Mouse (Mus musculus): ENCODE measurements around the gene Hspa5.
"Not testable (repeated sequence)": the region's sequence is repeated elsewhere in the genome, so short reads cannot be mapped to it uniquely, and the experiment has no call there.

DNA sequence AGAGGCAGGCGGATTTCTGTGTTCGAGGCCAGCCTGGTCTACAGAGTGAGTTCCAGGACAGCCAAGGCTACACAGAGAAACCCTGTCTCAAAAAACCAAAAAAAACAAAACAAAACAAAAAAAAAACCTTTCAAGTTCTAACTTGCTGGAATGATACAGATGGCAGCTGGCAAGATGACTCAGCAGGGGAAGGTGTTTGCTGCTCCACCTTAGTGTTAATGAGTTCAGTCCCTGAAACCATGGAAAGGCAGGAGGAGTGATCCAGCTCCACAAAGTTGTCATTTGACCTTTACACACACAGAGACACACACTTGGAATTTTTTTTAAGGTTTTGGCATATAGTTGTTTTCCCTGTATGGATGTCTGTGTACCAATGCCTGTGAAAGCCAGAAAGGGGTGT lies 44.1 kb downstream of the Hspa5 start:
- not testable (repeated sequence) for TF ChIP-seq CTCF (conservative IDR thresholded peaks at IDR 0.05; ENCODE audit: low read length); NANOG (IDR thresholded peaks at IDR 0.05; ENCODE audit: borderline replicate concordance, low read length)

All from E14TG2a.4 (cell line).